Mouse (Mus musculus) intestine, postnatal 0 days (tissue): ENCODE measurements around the gene Dlgap1. TPM values are rescaled to one million over a fixed set of nuclear protein-coding genes. Genes with fewer than 3 reads are reported as not detected.

Source experiments
- ATAC-seq: fragments of 200-750 bp; cut with Nextera tagmentation; 2 replicates; pipeline ENCODE4 v1.8.0; 2017; ENCODE audit warnings: mild to moderate bottlenecking, moderate TSS enrichment, moderate library complexity
- H3K27ac ChIP-seq: fragments of 300-500 bp; sonication (generic); 2 replicates; pipeline ENCODE4 v1.5.1; 2014; ENCODE audit warnings: mild to moderate bottlenecking, low read depth, low read length, moderate library complexity
- H3K27me3 ChIP-seq: fragments of 300-500 bp; sonication (generic); replicated peaks from 2 replicates; pipeline ENCODE4 v1.6.1; 2014; ENCODE audit warnings: low read length, mixed read lengths; ENCODE audit not compliant: control insufficient read depth, insufficient read depth
- H3K36me3 ChIP-seq: fragments of 300-500 bp; sonication (generic); 2 replicates; pipeline ENCODE4 v1.6.1; 2014; ENCODE audit warnings: mild to moderate bottlenecking, moderate library complexity; ENCODE audit not compliant: control insufficient read depth, insufficient read depth
- H3K4me1 ChIP-seq: fragments of 300-500 bp; sonication (generic); replicated peaks from 2 replicates; pipeline ENCODE4 v1.6.1; 2014; ENCODE audit warnings: antibody characterized with exemption, low read length, mixed read lengths; ENCODE audit not compliant: control insufficient read depth, insufficient read depth
- H3K4me2 ChIP-seq: fragments of 300-500 bp; sonication (generic); replicated peaks from 2 replicates; pipeline ENCODE4 v1.6.1; 2014; ENCODE audit warnings: low read depth, mild to moderate bottlenecking, moderate library complexity
- H3K4me3 ChIP-seq: fragments of 300-500 bp; sonication (generic); 2 replicates; pipeline ENCODE4 v1.5.1; 2014; ENCODE audit warnings: low read depth, low read length
- H3K9ac ChIP-seq: fragments of 300-500 bp; sonication (generic); 2 replicates; pipeline ENCODE4 v1.6.1; 2014; ENCODE audit warnings: mild to moderate bottlenecking, low read depth, low read length
- H3K9me3 ChIP-seq: fragments of 300-500 bp; sonication (generic); 2 replicates; pipeline ENCODE4 v1.6.1; 2016; ENCODE audit warnings: mixed run types; ENCODE audit not compliant: control insufficient read depth
- CTCF ChIP-seq: sonication (generic); IDR thresholded peaks from 2 replicates; pipeline ENCODE4 v1.5.1; 2016; ENCODE audit warnings: low read depth, mild to moderate bottlenecking, control low read depth, antibody characterized with exemption, moderate library complexity
- WGBS: fragments of 180-500 bp; shearing (Covaris S2); extraction: QIAGEN DNeasy Blood & Tissue Kit; methylation state at CpG from one replicate; pipeline ENCODE4 v1.1.7; 2014; 5-methylcytosine and 5-hydroxymethylcytosine counted together
- polyA plus RNA-seq: library from polyadenylated mRNA; unstranded; fragments of >200 nt; fragmentation: Nextera tagmentation; extraction: Ambion mirVana; gene quantifications from 2 replicates; pipeline ENCODE4 v1.2.1, GENCODE M21; 2015

Dlgap1 gene
- polyA plus RNA-seq, 1 experiment from 2014 or later, result 0.85 TPM

DNA sequence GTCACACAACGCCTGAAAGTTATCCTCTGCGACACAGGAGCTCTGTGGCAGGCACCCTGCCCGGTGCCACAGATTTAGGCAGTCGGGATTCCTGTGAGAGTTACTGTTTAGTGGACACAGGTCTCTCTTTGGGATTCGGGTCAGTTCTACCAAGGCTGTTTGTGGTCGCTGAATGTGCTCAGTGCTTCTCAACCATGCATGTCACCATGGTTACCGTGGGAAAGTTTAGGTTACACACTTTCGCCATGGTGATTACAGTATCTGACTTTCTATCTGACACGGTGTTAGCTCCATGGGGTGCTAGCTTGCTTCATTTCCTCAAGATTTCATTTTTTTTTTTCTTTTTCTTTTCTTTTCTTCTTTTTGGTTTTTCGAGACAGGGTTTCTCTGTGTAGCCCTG, 793.8 kb downstream of the Dlgap1 start:
- WGBS, result 92% methylated on average over 10 of the region's 10 CpGs
- no peaks in the 10 kb centered on the region for H3K27me3 ChIP-seq
- no peak overlapping the region for H3K9ac ChIP-seq
- H3K4me3 ChIP-seq, result no peak overlapping the region
- no peak for TF ChIP-seq CTCF
- ATAC-seq, result no peak
- H3K4me2 ChIP-seq, result no peak overlapping the region
- H3K9me3 ChIP-seq, result no peaks in the 10 kb centered on the region
- no peaks in the 10 kb centered on the region for H3K4me1 ChIP-seq
- H3K36me3 ChIP-seq, result no peaks in the 10 kb centered on the region
- H3K27ac ChIP-seq, result no peak overlapping the region

DNA sequence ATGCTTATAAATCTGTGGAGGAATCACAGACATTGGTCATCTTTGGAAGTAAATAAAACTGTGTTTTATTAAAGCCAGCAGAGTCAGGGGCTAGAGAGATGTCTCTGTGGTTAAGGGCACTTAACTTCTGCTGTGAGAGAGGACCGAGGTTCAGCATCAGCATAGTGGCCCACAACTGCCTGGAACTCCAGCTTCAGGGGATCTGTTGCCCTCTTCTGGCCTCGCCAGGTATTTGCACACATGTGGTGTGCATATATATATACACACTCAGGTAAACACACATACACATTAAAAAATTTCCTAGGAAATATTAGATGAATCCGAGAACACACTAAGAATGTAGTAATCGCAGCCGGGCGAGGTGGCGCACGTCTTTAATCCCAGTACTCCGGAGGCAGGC, 796.5 kb downstream of the Dlgap1 start:
- Histone ChIP-seq H3K36me3 (no peaks in the 10 kb centered on the region), H3K9ac (no peak overlapping the region), H3K4me2 (no peak overlapping the region), H3K4me1 (no peaks in the 10 kb centered on the region), H3K9me3 (no peaks in the 10 kb centered on the region), H3K4me3 (no peak overlapping the region), H3K27me3 (no peaks in the 10 kb centered on the region), H3K27ac (no peak overlapping the region)
- TF ChIP-seq CTCF, result peak; percentile 34
- ATAC-seq, result no peak
- WGBS, result 95% methylated on average over 9 of the region's 9 CpGs

DNA sequence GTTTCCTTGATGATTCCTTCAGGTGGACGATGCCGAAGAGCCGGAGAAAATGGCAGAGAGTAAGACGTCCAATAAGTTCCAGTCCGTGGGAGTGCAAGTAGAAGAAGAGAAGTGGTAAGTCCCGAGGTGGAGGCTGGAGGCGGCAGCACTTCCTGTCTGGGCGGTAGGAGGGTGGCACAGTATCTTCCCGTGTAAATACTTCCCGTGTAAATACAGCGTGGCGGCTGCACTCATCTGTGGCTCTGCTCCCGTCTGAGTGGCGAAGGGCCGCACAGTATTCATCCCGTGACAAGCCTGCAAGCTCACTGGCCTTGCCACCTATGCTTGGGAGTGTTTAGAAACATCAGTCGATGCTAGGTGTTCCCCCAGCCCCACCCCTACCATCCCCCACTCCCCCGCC, 797.1 kb downstream of the Dlgap1 start:
- Histone ChIP-seq H3K4me1 (no peaks in the 10 kb centered on the region), H3K36me3 (no peaks in the 10 kb centered on the region), H3K4me2 (no peak overlapping the region), H3K9ac (no peak overlapping the region), H3K27ac (no peak overlapping the region), H3K9me3 (no peaks in the 10 kb centered on the region), H3K27me3 (no peaks in the 10 kb centered on the region), H3K4me3 (no peak overlapping the region)
- no peak for ATAC-seq
- 70% methylated on average over 18 of the region's 18 CpGs for WGBS
- no peak for TF ChIP-seq CTCF

DNA sequence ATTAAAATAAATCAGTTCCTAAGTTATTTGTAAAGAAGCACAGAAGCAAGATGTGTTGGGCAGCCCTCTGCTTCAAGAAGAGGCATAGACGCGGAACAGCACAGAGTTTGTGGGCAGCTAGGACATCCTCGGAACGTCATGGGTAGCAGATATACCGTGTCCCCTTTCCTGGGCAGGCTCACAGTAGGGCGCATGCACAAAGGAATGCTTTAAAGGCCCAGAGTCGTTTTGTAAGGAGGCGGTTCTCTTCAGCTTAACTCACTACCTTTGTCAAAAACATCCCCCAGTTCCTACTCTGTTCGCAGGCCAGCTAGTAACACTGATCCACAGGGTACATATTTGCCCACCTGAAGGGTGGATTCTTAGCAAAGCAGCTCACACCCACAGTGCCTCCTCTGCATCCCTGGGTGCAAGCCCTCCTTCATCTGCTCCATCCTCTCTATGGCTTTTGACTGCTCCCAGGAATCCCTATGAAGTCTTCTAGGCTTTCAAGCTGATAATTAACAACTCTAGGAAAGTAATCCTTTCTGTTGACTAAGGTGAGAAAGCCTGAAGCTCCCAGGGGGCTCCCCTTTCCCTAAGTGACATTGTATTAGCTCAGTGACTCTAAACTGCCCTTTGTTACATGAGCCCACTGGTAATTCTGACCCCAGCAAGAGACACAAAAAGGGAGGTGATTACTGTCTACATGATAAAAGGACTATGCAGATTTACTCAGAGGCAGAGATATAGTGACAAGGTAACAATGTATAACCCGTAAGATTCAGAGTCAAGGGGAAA, 803.4 kb downstream of the Dlgap1 start:
- no peak for TF ChIP-seq CTCF
- no peaks in the 10 kb centered on the region for H3K36me3 ChIP-seq
- H3K4me1 ChIP-seq, result no peaks in the 10 kb centered on the region
- no peak for ATAC-seq
- H3K4me2 ChIP-seq, result no peak overlapping the region
- H3K27ac ChIP-seq, result no peak overlapping the region
- no peaks in the 10 kb centered on the region for H3K9me3 ChIP-seq
- no peaks in the 10 kb centered on the region for H3K27me3 ChIP-seq
- no peak overlapping the region for H3K9ac ChIP-seq
- WGBS, result 24% methylated on average over 10 of the region's 10 CpGs
- no peak overlapping the region for H3K4me3 ChIP-seq

DNA sequence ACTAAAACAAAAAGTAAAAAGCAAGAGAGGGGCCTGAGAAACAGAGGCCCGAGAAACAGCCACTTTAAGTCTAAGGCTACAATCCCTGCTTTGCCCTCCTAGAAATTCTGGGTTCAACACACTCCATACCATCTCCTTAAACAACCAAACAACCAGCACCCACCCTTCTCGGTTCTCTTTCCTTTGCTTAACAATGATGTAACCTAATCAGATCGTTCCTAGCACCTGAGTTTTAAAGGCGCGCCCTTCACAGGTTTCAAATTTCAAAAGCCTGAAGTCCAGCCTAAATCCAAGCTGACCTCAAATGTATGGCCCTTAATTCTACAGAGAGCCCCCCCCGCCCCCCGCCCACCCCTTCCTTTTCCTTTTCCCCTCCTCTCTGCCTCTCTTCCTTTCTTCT, 810.9 kb downstream of the Dlgap1 start:
- H3K4me1 ChIP-seq, result peaks cover 10% of the 10 kb centered on the region; the same call in 1 of the 2 replicates
- WGBS, result 20% methylated on average over 7 of the region's 7 CpGs
- no peak overlapping the region for H3K27ac ChIP-seq
- no peak overlapping the region for H3K4me3 ChIP-seq
- TF ChIP-seq CTCF, result no peak
- no peaks in the 10 kb centered on the region for H3K27me3 ChIP-seq
- no peaks in the 10 kb centered on the region for H3K36me3 ChIP-seq
- no peak for ATAC-seq
- no peaks in the 10 kb centered on the region for H3K9me3 ChIP-seq
- H3K9ac ChIP-seq, result no peak overlapping the region
- H3K4me2 ChIP-seq, result no peak overlapping the region

DNA sequence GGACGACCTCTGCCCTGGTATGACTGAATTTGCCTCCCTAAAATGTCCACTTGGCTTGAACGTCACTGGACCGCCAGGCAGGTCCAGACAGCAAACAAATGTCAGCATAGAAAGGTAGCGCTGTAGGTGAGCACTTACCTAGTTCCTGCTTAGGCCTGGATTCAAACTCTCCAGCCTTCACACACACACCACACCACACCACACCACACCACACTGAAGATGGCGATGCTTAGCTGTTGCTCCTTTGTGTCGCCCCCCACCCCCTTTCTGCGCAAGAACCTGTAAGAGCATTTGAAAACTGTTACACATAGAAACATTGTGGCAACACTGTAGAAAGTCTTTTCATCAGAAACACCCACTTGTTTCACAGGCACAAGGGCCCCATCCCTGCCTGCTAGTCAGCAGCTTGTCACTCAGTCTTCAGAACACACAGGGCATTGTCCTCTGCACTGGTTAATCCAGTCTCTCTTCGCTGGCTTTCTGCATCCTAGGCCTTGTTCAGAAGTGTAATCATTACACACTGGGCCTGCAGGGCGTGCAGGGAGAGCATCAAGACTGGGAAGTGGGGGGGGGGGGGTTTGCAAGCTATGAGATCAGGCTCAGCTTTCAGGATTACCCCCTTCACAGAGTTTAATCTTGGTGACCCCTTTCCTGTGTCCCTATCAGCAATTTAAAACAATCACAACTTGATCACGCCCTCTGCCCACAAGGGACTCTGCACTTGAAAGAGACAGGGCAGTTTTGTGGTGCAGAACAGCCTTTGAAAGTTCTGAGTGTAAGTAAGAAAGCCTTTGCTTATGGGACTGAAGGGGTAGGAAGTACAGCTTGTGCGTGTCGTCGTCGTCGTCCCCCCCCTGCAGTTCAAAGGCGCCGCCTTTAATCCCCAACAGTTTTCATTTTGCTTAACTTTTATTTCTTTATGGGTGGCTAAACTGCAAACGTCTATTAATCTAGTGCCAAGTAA, 812.1 kb downstream of the Dlgap1 start:
- H3K36me3 ChIP-seq, result no peaks in the 10 kb centered on the region
- 35% methylated on average over 18 of the region's 18 CpGs for WGBS
- H3K4me3 ChIP-seq, result no peak overlapping the region
- no peaks in the 10 kb centered on the region for H3K27me3 ChIP-seq
- H3K4me2 ChIP-seq, result no peak overlapping the region
- peaks cover 10% of the 10 kb centered on the region; the same call in 1 of the 2 replicates for H3K4me1 ChIP-seq
- no peaks in the 10 kb centered on the region for H3K9me3 ChIP-seq
- H3K9ac ChIP-seq, result no peak overlapping the region
- no peak for TF ChIP-seq CTCF
- no peak overlapping the region for H3K27ac ChIP-seq
- ATAC-seq, result peak; percentile 86
